Mouse (Mus musculus) fibroblast of lung, adult 2 months (primary cell): Measurements from ENCODE around the gene Hoxd9.

Experiments used
- DNase-seq: peaks from one replicate; pipeline ENCODE4 v3.0.0-alpha.2; 2011; ENCODE audit warnings: low read depth

Gene Hoxd9

DNA sequence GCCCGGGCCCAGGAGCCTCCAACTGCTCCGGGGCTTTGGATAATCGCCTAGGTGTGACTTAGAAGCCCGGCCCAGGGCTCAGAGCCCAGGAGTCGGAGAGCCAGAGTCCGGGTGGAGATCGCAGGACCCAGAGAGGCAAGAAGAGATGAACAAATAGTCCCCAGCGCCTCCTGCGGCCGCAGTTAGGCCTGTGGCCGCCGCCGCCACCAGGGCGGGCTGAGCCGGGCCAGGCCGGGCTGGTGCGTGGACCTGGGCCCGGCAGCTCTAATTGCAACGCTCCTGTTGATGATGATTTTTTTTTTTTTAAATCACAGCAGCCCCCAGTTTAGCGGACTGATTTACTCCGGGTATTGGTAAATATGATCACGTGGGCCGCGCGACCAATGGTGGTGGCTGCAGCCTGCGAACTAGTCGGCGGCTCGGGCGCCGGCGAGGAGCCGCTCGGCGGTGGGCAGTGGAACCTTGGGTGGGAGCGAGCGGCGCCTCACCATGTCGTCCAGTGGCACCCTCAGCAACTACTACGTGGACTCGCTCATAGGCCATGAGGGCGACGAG, at the start of gene Hoxd9:
Gene Hoxd9 (plus strand): TSS at position 161 of the 555 bp plus-strand sequence.
- no peak for DNase-seq

GRCm38 (mm10) chr2:74652996-74653340, 44.6 kb upstream of the Hoxd9 start:
- no peak for DNase-seq

DNA sequence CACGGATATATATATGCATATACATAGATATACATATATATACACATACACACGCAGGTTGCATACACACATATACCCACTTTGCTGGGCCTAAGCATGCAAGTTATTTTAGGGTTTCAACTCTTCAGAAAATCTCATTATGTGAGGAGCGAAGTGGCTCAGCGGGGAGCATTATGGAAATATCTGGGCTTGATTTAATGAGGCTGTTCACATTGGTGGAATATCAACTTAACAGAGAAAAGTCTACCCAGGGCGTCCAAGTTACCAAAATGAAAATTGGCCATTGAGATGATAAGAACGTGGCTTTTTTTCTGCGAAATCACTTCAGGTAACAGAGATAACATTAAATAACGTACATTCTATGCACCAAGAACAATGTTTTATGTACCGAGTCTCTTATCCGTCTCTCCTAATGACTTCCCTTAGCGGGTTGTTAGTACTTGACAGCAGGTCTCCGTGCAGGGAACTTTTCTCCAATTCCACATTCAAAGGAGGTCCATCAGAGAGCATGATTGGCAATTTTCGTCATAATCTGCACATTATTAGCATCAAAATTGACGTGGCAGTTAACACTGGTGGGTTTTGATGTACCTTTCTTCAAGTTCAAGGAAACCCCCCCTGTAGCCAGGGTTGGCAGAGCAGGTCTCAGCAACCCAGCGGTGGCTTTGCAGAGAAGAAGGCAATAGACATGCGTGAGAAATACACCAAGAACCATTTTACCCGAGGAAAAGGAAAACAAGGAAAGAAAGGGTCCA, 43.6 kb upstream of the Hoxd9 start:
- DNase-seq = no peak

- no peak for DNase-seq
Observed at GRCm38 (mm10) chr2:74654743-74655419, 42.6 kb upstream of the Hoxd9 start.

DNA sequence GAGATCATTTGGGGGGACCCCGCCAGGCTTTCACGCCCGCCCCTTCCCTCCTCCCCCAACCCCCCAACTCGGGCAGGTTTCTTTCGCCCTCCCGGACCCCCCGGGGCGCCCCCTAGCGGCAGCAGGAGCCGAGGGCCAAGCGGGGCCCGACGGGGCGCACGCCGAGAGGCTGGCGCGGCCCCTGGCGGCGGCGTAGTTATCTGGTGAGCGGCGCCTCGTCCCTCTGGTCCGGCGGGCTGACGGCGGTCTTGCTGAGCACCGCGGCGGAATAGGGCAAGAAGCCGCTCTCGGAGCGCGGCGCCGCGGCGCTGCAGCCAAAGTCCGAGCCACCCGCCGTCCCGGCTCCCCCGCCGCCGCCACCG, 42.1 kb upstream of the Hoxd9 start:
- DNase-seq = no peak

DNA sequence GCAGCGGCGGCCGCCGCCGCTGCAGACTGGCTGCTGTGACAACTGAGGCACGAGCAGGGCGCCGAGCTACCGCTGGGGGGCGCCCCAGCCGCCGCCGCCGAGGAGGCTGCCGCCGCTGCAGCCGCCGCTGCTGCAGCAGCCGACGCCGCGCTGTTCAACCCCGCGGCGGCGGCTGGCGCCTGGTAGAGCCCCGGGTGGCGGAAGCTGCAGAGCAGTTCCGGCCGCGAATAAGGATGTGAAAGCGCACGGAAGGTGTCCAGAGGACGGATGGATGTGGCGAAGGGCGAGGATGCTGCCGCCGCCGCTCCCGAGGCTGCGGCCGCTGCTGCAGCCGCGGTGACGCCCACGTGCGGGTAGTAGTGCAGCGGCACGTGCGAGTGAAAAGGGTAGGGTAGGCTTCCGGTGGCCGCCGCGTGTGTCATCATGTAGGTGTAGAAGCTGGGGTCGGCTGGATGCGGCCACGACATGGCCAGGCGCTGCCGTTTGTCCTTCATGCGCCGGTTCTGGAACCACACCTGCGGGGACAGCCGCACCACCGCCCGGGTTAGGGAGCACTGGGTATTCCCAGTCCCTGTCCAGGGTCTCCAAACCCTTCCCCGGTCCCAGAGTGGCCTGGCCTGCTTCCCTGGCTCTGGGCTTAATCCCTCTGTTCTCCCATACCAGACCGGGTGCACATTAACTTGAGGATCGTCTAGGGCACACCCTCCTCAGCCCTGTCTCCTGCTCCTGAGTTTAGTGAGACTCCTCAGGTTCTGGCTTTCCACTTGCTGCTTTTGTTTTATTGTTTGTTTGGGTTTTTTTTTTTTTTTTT, 41.5 kb upstream of the Hoxd9 start:
- DNase-seq = no peak

DNA sequence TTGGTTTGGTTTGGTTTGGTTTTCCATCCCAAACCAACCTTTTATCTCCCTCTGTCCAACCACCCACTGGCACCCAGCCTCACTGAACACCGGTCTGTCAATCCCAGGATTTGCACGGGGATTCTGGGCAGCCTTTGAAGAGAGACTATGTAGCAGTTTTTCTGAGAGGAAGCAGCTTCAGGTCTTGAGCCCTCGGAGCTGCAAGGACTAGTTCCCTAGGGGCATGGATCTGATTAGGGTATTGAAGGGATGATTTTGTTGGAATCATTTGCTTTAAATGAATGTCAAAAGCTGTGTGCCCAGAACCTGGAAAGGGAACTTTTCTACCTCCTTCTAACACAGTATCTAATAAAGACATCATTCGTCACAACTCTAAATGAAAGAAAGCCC, 40.9 kb upstream of the Hoxd9 start:
- no peak for DNase-seq

DNA sequence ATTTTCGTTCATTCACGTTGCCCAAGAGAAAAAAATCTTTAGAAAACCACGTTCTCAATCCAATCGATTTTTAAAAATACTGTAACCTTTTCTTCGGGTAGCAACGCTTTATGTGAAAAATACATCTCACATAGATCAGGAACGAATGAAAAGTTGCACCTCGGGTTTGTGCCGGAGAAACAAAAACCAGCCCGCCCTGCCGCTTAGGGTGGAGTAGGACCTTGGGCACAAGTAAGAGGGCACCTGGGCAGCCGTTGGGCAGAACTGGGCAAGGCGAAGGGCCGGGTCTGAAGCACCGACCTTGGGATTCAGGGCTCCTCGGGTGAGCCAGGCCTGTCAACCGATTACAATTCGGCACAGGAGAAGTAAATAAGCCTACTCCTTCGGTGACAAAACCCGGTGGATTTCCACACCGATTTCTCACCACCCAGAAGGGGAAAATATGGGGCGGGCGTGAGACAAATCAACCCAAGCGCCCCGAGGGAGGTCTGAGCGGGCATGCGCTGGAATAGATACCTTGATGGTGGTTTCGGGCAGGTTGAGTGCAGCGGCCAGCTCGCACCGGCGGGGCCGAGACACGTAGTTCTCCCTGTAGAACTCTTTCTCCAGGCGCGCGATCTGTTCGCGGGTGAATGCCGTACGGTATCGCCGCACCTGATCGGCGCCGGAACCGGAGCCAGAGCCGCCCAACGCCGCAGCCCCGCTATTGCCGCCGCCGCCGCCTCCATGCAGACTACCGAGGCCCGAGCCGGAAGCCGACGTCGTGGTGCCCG, 40.1 kb upstream of the Hoxd9 start:
- DNase-seq = no peak

GRCm38 (mm10) chr2:74658024-74658666, 39.4 kb upstream of the Hoxd9 start:
- DNase-seq = no peak

DNA sequence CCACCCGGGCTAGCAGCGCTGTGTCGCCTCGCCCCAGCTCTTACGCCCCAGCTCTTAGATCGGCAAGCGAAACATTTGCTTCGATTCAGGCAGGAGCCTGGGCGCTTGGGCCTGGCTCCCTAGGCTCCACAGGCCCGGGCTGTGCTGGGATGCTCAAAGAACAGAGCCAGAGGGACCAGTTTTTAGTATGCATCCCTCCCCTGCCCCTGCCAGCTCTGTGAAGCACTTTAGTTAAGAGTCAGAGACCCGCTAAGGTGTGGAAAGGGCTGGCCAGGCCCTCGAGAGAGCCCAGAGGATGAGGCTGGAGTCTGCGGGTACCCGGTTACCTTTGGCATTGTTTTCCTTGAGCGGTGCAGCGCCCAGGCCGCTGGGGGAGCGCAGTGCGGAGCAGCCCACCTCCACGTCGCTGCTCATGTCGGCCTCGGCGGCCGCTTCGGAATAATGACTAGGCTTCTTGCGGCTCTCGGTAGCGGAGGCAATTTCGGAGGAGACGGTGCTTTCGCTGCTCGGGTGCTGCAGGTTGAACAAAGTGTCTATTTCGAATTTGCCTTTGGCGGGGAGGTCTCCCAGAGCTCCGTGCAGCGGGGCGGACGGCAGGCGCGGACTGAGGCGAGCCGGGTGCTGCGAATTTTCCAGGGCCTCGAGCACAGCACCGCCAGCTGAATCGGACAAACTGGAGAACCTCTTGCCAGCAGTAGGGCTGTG, 38.7 kb upstream of the Hoxd9 start:
- DNase-seq = no peak

DNA sequence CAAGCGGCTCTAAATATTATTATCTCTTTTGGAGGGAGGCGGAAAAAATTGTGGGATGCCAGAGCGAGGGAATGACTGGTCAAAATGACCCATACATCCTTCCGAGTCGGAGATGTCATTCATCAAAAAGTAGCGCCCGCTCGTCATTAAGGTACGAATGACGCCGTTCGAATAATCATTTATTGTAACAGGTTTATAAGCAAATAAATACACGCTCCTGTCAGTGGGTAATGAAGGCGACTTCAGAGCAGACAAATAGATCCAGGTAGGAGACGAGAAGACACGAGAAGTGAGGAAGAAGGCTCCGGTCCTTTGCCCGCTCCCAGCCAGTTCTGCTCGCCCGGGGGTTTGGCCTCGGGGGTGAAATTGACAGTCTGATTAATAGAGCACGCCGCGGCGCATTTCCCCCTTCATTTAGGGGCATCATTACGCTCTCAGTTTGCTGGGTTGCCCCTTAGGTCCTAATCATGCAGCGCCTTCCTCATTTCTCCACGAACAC, 38.0 kb upstream of the Hoxd9 start, which contains the start of gene Evx2:
Gene Evx2 (minus strand): TSS at position 51 of the 499 bp plus-strand sequence.
- DNase-seq = no peak

DNA sequence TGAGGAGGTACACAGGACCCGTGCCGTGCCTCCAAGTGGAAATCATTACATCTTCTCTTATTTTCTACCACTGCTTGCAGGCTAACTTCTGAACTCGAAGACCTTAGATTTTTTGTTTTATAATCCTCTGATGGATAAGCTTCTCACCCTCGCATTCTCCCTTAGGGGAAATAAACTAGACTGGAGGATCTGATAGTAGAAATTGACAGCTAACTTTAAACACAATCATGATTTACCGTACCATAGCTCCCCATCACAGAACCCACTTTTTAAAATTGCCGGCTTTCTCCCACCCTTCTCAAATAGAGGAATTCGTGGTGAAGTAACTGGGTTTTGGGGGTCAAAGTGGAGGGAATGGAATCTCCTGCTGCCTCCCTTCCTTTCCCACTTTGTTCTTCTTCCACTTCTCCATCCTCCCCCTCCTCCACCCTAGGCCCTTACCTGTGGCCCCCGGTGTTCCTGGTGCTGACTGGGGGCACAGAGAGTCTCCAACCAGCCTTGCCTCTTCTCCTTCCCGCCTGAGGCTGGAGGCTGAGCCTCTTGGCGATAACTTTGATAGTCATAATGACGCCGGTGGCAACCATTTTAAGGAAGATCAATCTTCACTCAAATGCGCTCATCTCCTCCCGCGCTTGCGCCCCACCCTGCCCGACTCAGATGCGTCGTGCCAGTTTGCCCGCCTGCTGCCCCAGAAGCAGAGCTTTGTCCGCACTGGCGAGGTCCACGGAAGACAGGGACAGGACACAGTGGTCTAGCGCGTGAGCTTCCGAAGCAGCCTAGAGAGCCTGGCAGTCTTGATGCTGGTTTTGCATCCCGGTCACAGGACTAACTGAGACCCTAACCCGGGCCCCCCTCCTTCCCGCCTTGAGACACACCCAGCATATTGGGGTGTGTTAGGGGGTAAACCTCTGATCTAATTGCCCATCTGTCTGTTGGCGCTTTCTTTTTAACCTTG, 36.8 kb upstream of the Hoxd9 start:
- DNase-seq = no peak

DNA sequence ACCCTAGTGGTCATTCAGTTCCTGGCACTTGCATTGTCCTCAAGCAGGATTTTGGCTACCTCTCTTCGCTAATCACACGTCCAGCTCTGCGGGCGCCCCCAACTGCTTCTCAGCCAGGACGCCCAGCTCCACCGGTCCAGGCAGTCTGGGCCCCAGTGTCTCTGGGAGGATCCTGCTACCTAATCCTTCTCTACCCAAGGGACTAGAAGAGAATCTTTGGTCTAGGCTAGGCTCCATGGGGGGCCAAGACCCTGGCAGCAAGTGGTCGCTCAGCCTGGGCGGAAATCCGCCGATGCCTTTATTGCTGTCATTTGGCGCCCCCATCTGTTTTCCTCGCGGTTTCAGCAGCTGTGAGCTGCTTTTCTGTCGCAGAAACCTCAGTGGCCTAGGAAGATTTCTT, 35.8 kb upstream of the Hoxd9 start:
- no peak for DNase-seq

DNA sequence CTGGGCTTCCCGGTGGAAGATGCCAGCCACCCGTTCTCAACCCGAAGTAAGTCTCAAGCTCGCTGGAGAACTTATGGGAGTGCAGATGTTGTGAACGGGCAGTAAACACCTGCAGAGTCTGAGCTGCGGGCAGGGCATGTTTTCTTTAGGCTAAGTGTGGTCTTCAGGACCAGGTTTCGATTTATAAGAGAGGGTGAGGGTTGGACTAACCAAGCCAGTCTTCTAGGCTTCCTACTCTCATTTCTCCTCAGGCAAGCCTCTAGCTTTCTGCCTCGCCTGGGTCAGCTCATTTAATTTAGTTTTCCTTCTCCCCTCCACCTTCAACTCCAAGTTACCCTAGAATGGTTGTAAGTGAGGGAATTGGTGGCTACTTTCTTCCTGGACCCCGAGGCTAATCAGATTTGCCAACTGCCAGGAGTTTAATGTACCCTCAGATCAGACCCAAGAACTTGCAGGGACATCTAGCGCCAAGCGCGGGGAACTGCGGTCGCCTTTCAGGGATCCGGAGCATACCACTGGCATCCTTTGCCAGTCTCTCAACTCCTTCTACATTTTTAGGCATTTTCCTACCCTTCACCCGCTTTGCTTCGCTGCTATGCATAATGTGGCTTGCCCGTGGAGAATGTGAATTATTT, 34.1 kb upstream of the Hoxd9 start:
- DNase-seq = no peak

GRCm38 (mm10) chr2:74666411-74666810, 31.1 kb upstream of the Hoxd9 start:
- DNase-seq = no peak

DNA sequence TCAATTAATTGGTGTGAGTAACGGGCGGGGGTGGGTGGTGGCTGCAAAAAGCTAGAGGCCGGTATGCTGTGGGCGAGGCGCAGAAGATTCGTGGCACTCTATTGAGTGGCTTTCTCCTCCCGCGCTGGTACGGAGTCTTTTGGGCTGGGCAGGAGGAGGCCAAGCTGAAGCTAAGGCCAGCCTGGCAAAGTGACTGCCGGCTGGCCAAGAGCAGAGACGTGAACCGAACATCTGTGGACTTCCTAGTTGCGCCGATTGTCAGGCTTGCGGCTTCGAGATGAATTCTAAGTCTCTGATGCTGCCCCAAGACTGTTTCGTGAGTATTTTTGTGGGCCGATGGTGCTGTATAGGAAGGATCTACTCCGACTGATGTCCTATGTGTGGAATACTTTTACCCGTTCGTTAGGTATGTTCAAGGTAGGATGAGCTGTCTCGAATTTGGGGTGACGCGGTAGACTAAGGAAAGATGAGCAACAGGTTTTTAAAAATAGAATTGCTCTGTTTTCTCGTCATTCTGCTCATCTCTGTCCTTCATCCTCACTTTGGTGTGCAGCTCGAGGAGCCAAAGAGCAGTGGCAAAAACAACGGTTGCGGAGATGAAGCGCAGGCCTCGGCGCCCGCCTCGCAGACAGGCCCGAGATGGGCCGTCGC, 30.2 kb upstream of the Hoxd9 start:
- DNase-seq = no peak

DNA sequence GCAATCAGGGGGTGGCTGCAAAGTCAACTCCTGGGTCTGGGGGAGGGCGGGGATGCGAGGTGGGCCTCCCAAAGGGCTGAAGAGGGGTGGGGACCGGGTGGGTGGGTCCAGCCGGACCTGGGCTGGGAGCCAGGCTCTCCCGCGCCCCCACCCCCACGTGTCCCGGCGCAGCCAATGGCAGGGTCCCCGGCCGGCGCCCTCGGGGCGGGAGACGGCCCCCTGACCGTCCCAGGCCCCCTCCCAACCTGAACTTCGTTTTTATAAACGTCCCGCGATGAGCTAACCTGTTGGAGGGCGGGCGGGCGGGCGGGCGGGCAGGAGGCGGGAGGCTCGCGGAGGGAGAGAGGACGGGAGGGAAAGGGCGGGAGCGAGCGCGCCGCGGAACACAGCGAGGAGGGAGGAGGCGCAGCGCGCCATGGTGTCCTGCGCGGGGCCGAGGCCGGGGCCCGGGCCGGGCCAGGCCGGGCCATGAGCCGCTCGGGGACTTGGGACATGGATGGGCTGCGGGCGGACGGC, 29.6 kb upstream of the Hoxd9 start, which contains the start of gene Hoxd13:
Gene Hoxd13 (plus strand): TSS at position 469 of the 516 bp plus-strand sequence.
- DNase-seq = no peak
